Mouse (Mus musculus): Measurements from ENCODE around the gene Galt.
A peak's percentile ranks its signal among the peaks of the same experiment; 100 is the strongest.

GRCm38 (mm10) chr4:41715596-41715995 is 39.4 kb upstream of the Galt start:
- TF ChIP-seq EP300 (IDR thresholded peaks at IDR 0.05; ENCODE audit: low read length) (no peak), MXI1 (IDR thresholded peaks at IDR 0.05; ENCODE audit: low read depth, low read length) (no peak), MEF2A (IDR thresholded peaks at IDR 0.05; ENCODE audit: borderline replicate concordance, low read depth, low read length) (no peak), SIN3A (IDR thresholded peaks at IDR 0.05; ENCODE audit: low read length) (no peak), ZKSCAN1 (IDR thresholded peaks at IDR 0.05; ENCODE audit: borderline replicate concordance, low read depth, low read length) (no peak), SMC3 (IDR thresholded peaks at IDR 0.05; ENCODE audit: low read depth, low read length) (peak; percentile 43), E2F4 (IDR thresholded peaks at IDR 0.05; ENCODE audit: insufficient replicate concordance, low read depth, low read length) (no peak), POLR2A (IDR thresholded peaks at IDR 0.05; ENCODE audit: low read depth, low read length) (no peak), CTCF (conservative IDR thresholded peaks at IDR 0.05 in 1 of 2, IDR thresholded peaks at IDR 0.05 in 1 of 2; ENCODE audit: low read depth in 2 of 2, low read length in 2 of 2) (peak; percentile 11 to 62; a peak in 3 of 4 replicates), CHD2 (IDR thresholded peaks at IDR 0.05; ENCODE audit: low read length) (no peak), KAT2A (IDR thresholded peaks at IDR 0.05; ENCODE audit: insufficient replicate concordance, low read length) (no peak), ELF1 (IDR thresholded peaks at IDR 0.05; ENCODE audit: low read depth, low read length) (no peak), RCOR1 (conservative IDR thresholded peaks at IDR 0.05; ENCODE audit: low read depth, low read length) (no peak), ZMIZ1 (IDR thresholded peaks at IDR 0.05; ENCODE audit: low read depth, low read length) (no peak)

Measured in CH12.LX (cell line).